Mouse (Mus musculus): Measurements from ENCODE around the gene Jrkl. TPM values are rescaled to one million over a fixed set of nuclear protein-coding genes. Genes with fewer than 3 reads are reported as not detected.

Gene Jrkl
- polyA plus RNA-seq, 2 experiments from 2014 or later: 3.5 to 4.0 TPM

Other genes starting within 250 kb of the Jrkl start
- 10 to 100 TPM; 37.6 to 38.1 TPM for gene Ccdc82, start 1.1 kb upstream of the Jrkl start, polyA plus RNA-seq (2017; shearing (Covaris generic))
- 10 to 100 TPM; 32.0 to 36.8 TPM for gene Maml2, start 52.1 kb upstream of the Jrkl start, polyA plus RNA-seq (2017; shearing (Covaris generic))
- not detected for gene Gm17571, start 200.9 kb upstream of the Jrkl start, polyA plus RNA-seq (2017; shearing (Covaris generic))

All from activated CD4-positive, CD25-positive, alpha-beta regulatory T cell, adult 4 months (primary cell).